Mouse (Mus musculus): ENCODE measurements around the gene Tlr4.

The Tlr4 gene

GRCm38 (mm10) chr4:66900126-66900525, 72.7 kb downstream of the Tlr4 start:
- no peak for DNase-seq (ENCODE audit: low spot score)

- no peak for DNase-seq (ENCODE audit: low spot score)
These were observed 74.1 kb downstream of the Tlr4 start for GRCm38 (mm10) chr4:66901498-66901897.

DNA sequence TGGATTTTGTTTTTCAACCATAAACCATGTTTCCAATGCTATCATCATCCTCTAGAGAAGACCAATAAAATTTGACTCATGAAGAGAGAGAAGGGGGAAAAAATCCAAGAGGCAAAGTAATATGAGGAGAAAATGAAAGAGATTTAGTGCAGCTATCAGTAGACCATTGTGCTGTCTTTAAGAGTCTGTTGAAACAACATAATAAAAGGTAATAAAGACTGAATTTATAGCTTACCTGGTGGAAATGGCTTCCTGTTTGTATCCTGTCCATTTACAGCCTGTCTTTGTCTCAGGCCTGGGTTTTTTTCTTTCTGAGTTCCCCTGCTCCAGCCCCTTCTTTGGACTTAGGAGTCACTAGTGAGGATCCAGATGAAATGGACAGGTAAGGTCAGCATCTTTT, 81.0 kb downstream of the Tlr4 start:
- no peak for DNase-seq (ENCODE audit: low spot score)

- DNase-seq (ENCODE audit: low spot score), result no peak
These were observed 92.4 kb downstream of the Tlr4 start for GRCm38 (mm10) chr4:66919630-66920372.

DNA sequence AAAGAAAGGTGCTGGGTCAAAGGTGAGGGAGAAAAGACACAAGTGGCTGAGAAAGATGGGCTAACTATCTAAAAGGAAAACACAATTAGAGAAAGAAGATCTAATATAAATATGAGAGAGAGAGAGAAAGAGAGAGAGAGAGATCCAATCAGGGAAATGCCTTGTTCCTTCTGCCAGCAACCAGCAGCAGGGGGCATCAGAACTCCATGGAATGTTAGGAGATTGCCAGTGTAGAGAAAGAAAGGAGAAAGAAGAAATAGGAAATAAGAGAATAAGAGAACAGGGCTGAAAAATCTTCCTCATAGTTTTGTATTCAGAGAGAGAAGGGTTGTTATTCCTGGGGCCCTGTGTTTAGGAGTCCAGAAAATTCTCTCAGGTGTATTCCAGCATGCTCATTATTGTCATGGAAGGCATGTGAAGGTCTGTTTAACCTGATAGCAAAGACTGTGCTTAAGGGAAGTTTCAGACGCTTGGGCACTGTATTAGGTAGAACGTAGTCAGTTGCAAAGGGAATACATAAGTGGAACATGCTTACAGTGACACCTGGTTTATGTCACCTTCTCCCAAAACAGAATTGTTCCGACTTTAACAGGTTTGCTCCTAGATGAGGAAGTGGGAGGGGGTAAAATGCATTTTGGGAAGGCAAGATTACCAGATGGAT, 96.4 kb downstream of the Tlr4 start:
- peak; percentile 28 for DNase-seq (ENCODE audit: low spot score)

DNA sequence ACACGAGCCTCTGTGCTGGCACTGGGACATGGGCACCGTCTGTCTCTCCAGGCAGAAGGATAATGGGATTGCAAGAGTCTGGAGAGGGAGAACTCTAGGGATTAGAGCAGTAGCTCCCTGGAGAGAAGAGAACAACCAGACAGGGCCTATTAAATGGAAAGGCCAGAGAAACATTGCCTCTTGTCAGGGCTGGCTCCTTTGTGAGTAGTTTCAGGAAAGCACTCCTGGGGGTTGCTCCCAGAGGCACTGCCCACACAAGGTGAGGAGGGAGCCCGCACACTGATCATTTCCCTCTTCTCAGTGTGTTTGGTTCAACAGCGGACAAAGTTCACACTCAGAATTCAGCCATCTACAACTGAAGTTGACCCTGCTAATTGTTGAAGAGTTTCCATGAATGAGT, 98.7 kb downstream of the Tlr4 start:
- no peak for DNase-seq (ENCODE audit: low spot score)

GRCm38 (mm10) chr4:66927537-66928088, 100.2 kb downstream of the Tlr4 start:
- DNase-seq (ENCODE audit: low spot score), result no peak

DNA sequence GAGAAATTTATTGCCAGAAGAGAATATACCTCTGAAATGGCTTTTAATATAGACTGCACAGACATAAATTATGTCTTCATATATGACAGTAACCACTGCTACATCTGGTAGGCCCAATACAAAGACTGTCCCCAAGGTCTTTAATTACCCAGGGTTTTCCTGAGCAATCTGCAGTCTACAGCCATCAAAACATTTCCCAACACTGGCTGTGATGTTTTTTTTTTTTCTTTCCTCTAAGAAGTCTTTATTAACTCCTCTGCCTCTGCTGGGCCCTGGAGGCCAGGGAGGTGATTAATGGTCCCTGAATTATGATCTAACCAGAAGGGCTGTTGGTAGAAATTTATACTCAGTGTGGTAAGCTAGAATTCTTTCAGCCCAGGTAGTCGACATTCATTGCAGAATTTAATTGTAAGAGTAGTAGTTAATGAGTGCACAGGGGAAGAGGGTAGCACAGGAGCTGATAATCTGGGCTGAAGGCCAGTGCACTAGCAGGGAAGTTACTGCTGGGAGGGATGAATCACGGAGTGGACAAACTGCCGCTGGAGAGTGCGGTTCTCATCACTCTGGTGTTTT, 111.2 kb downstream of the Tlr4 start:
- no peak for DNase-seq (ENCODE audit: low spot score)

GRCm38 (mm10) chr4:66941894-66942293, 114.5 kb downstream of the Tlr4 start:
- DNase-seq (ENCODE audit: low spot score), result no peak

DNA sequence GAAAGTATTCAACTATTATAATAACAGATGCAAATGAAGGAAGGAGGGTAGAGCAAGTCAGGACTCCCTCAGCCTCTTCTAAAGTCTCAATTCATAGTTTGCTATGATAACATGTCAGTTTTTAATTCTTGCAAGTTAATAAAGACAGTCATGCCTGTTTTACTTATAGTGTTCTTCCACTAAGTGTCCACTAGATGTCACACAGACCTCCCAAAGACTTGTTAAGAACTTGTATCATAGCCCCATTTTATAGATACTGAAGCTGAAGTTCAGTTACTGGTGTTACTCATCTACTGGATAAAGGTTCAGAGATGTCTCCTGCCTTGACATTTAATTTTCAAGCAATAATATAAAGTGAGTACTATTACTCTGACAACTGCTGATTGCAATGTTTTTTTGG, 116.3 kb downstream of the Tlr4 start:
- no peak for DNase-seq (ENCODE audit: low spot score)

DNA sequence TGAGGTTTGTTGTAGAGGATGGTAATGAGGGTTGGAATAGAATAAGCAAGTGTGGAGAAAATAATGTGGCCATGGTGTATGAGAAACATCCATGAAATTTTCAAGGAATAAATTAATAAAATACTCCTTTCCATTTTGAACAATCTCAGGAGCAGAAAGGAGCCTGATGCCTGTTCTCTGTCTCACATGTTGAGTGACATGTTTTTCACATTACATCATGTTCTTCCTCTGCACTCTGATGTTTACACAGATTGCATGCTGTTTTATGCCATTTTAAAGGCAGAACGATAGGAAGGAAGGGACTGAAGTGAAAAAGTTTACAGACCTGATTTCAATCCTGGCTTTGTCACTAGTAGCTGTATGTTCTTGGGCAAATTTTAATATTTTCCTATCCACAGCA, 120.3 kb downstream of the Tlr4 start:
- DNase-seq (ENCODE audit: low spot score), result no peak

GRCm38 (mm10) chr4:66974918-66975317, 147.5 kb downstream of the Tlr4 start:
- DNase-seq (ENCODE audit: low spot score), result no peak

Measured in ovary, postnatal 14 days (tissue).